Mouse (Mus musculus): ENCODE results near the gene Apon. TPM values are rescaled to one million over a fixed set of nuclear protein-coding genes. Genes with fewer than 3 reads are reported as not detected.
"Not testable (repeated sequence)": the region's sequence is repeated elsewhere in the genome, so short reads cannot be mapped to it uniquely, and the experiment has no call there.

Apon gene
- polyA plus RNA-seq, 1 experiment from 2014 or later = 0.66 TPM

- Histone ChIP-seq H3K9ac (replicated peaks; ENCODE audit: low read length) (peak within 1 kb of the TSS; percentile 76), H3K4me2 (replicated peaks; ENCODE audit: low read depth, low read length) (peak within 1 kb of the TSS; percentile 69), H3K27me3 (ENCODE audit: insufficient read depth, low read length) (no peaks in the 10 kb centered on the region), H3K27ac (ENCODE audit: low read length) (peak within 1 kb of the TSS; percentile 61), H3K36me3 (ENCODE audit: insufficient read depth, low read length) (no peaks in the 10 kb centered on the region), H3K4me3 (ENCODE audit: low read length) (peak within 1 kb of the TSS; percentile 83), H3K9me3 (ENCODE audit: low read length) (no peaks in the 10 kb centered on the region), H3K4me1 (ENCODE audit: insufficient read depth, low read length) (no peaks in the 10 kb centered on the region)
- WGBS = under 1% methylated on average over 43 of the region's 43 CpGs
- peak; percentile 99 for ATAC-seq (ENCODE audit: low FRiP score, low TSS enrichment)
Observed at GRCm38 (mm10) chr10:128270287-128270841, 16.5 kb downstream of the Apon start, which contains the start of gene Stat2. Stat2 (plus strand) TSS chr10:128270559.

GRCm38 (mm10) chr10:128270866-128271265, 17.0 kb downstream of the Apon start:
- peak overlapping the region; percentile 61 for H3K27ac ChIP-seq (ENCODE audit: low read length)
- no peak for ATAC-seq (ENCODE audit: low FRiP score, low TSS enrichment)
- WGBS = 43% methylated on average over 7 of the region's 7 CpGs

DNA sequence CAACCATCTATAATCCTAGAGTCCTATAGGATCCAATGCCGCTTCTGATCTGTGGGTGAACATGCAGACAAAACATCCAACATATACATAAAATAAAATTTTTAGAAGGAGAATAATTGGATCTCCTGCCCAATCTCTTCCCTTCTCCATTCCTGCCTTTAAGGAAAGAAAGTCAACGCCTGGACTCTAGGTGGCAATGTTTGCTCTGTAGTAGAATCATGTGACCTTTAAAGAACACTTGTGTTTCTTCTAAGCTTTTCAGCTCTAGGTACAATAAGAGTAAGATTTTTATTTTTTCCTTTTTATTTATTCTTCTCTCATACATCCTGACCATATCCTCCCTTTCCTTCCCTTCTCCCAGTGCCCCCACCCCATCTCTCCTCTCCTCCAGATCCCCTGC, 18.0 kb downstream of the Apon start:
- Histone ChIP-seq H3K9me3 (ENCODE audit: low read length) (no peaks in the 10 kb centered on the region), H3K4me2 (replicated peaks; ENCODE audit: low read depth, low read length) (no peak overlapping the region), H3K27ac (ENCODE audit: low read length) (no peak overlapping the region), H3K36me3 (ENCODE audit: insufficient read depth, low read length) (0 out of 2 replicates have a peak, but pooled peaks cover 5% of the 10 kb centered on the region), H3K4me3 (ENCODE audit: low read length) (no peak overlapping the region), H3K9ac (replicated peaks; ENCODE audit: low read length) (no peak overlapping the region), H3K4me1 (ENCODE audit: insufficient read depth, low read length) (no peaks in the 10 kb centered on the region), H3K27me3 (ENCODE audit: insufficient read depth, low read length) (no peaks in the 10 kb centered on the region)
- no peak for ATAC-seq (ENCODE audit: low FRiP score, low TSS enrichment)
- WGBS = 67% methylated on average over 2 of the region's 2 CpGs

More at GRCm38 (mm10) chr10:128270866-128271265, 17.0 kb downstream of the Apon start:
- Histone ChIP-seq H3K27me3 (ENCODE audit: insufficient read depth, low read length) (no peaks in the 10 kb centered on the region), H3K36me3 (ENCODE audit: insufficient read depth, low read length) (no peaks in the 10 kb centered on the region), H3K9ac (replicated peaks; ENCODE audit: low read length) (peak overlapping the region; percentile 76), H3K4me3 (ENCODE audit: low read length) (peak overlapping the region; percentile 83), H3K9me3 (ENCODE audit: low read length) (no peaks in the 10 kb centered on the region), H3K4me2 (replicated peaks; ENCODE audit: low read depth, low read length) (peak overlapping the region; percentile 69), H3K4me1 (ENCODE audit: insufficient read depth, low read length) (no peaks in the 10 kb centered on the region)

DNA sequence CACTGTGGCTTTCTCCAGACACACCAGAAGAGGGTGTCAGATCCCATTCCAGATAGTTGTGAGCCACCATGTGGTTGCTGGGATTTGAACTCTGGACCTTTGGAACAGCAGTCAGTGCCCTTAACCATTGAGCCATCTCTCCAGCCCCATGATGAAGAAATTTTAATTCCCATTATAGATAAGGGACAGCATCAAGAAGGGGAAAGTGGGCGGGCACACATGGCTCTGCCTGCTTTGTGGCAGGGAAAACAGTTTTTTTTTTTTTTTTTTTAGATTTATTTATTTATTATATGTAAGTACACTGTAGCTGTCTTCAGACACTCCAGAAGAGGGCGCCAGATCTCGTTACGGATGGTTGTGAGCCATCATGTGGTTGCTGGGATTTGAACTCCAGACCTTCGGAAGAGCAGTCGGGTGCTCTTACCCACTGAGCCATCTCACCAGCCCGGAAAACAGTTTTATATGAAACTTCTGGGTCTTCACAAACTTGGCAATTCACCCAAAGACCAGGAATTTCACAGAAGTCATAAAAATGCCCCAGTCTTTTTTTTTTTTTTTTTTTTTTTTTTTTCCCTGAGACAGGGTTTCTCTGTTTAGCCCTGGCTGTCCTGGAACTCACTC, 19.0 kb downstream of the Apon start:
- H3K36me3 ChIP-seq (ENCODE audit: insufficient read depth, low read length) = peaks cover 12% of the 10 kb centered on the region; the same call in 1 of the 2 replicates
- H3K4me1 ChIP-seq (ENCODE audit: insufficient read depth, low read length); H3K27ac ChIP-seq (ENCODE audit: low read length); H3K9ac ChIP-seq (replicated peaks; ENCODE audit: low read length); H3K9me3 ChIP-seq (ENCODE audit: low read length); H3K4me2 ChIP-seq (replicated peaks; ENCODE audit: low read depth, low read length); ATAC-seq (ENCODE audit: low FRiP score, low TSS enrichment); H3K4me3 ChIP-seq (ENCODE audit: low read length); H3K27me3 ChIP-seq (ENCODE audit: insufficient read depth, low read length): not testable (repeated sequence)
- WGBS = 88% methylated on average over 4 of the region's 7 CpGs

- 92% methylated on average over 1 of the region's 1 CpGs for WGBS
- not testable (repeated sequence) for H3K9me3 ChIP-seq (ENCODE audit: low read length)
Observed at GRCm38 (mm10) chr10:128275374-128275773, 21.5 kb downstream of the Apon start.

DNA sequence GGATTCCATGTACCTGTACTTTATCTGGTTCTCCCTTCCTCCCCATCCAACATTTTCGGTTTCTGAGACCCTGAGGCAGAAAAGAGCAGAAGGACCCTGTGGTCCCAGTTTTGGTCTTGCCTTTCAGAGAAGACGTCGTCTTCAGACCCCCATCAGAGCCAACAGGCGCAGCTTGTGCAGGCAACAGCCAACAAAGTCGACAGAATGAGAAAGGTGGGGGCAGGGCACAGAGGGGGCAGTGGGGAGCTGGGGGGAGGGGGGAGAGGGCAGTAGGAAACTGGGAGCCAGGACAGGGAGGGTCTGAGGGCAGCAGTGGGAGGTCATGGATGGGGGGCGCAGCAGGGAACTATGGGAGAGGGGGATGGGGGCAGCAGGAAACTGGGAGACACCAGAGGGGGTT, 24.3 kb downstream of the Apon start:
- no peaks in the 10 kb centered on the region for H3K27me3 ChIP-seq (ENCODE audit: insufficient read depth, low read length)
- peaks cover 25% of the 10 kb centered on the region for H3K36me3 ChIP-seq (ENCODE audit: insufficient read depth, low read length)
- ATAC-seq (ENCODE audit: low FRiP score, low TSS enrichment) = no peak
- no peaks in the 10 kb centered on the region for H3K9me3 ChIP-seq (ENCODE audit: low read length)
- 58% methylated on average over 5 of the region's 6 CpGs for WGBS
- no peaks in the 10 kb centered on the region for H3K4me1 ChIP-seq (ENCODE audit: insufficient read depth, low read length)
- H3K9ac ChIP-seq (replicated peaks; ENCODE audit: low read length) = no peak overlapping the region
- no peak overlapping the region for H3K4me3 ChIP-seq (ENCODE audit: low read length)
- H3K27ac ChIP-seq (ENCODE audit: low read length) = no peak overlapping the region
- H3K4me2 ChIP-seq (replicated peaks; ENCODE audit: low read depth, low read length) = no peak overlapping the region

More at GRCm38 (mm10) chr10:128275374-128275773, 21.5 kb downstream of the Apon start:
- not testable (repeated sequence) for H3K4me1 ChIP-seq (ENCODE audit: insufficient read depth, low read length); H3K27me3 ChIP-seq (ENCODE audit: insufficient read depth, low read length); H3K27ac ChIP-seq (ENCODE audit: low read length); H3K9ac ChIP-seq (replicated peaks; ENCODE audit: low read length); H3K4me2 ChIP-seq (replicated peaks; ENCODE audit: low read depth, low read length); H3K4me3 ChIP-seq (ENCODE audit: low read length); ATAC-seq (ENCODE audit: low FRiP score, low TSS enrichment)
- peaks cover 22% of the 10 kb centered on the region for H3K36me3 ChIP-seq (ENCODE audit: insufficient read depth, low read length)

- 83% methylated on average over 6 of the region's 6 CpGs for WGBS
Observed at GRCm38 (mm10) chr10:128280943-128281342, 27.0 kb downstream of the Apon start.

GRCm38 (mm10) chr10:128281682-128282081, 27.8 kb downstream of the Apon start:
- Histone ChIP-seq H3K4me1 (ENCODE audit: insufficient read depth, low read length) (no peaks in the 10 kb centered on the region), H3K27me3 (ENCODE audit: insufficient read depth, low read length) (no peaks in the 10 kb centered on the region), H3K36me3 (ENCODE audit: insufficient read depth, low read length) (peaks cover 37% of the 10 kb centered on the region), H3K4me2 (replicated peaks; ENCODE audit: low read depth, low read length) (no peak overlapping the region), H3K27ac (ENCODE audit: low read length) (no peak overlapping the region), H3K9me3 (ENCODE audit: low read length) (no peaks in the 10 kb centered on the region), H3K9ac (replicated peaks; ENCODE audit: low read length) (no peak overlapping the region), H3K4me3 (ENCODE audit: low read length) (no peak overlapping the region)
- WGBS = 92% methylated on average over 14 of the region's 14 CpGs
- no peak for ATAC-seq (ENCODE audit: low FRiP score, low TSS enrichment)

More at GRCm38 (mm10) chr10:128280943-128281342, 27.0 kb downstream of the Apon start:
- H3K27me3 ChIP-seq (ENCODE audit: insufficient read depth, low read length) = no peaks in the 10 kb centered on the region
- no peaks in the 10 kb centered on the region for H3K4me1 ChIP-seq (ENCODE audit: insufficient read depth, low read length)
- no peak for ATAC-seq (ENCODE audit: low FRiP score, low TSS enrichment)
- H3K4me3 ChIP-seq (ENCODE audit: low read length) = no peak overlapping the region
- H3K9ac ChIP-seq (replicated peaks; ENCODE audit: low read length) = no peak overlapping the region
- no peak overlapping the region for H3K4me2 ChIP-seq (replicated peaks; ENCODE audit: low read depth, low read length)
- H3K36me3 ChIP-seq (ENCODE audit: insufficient read depth, low read length) = peaks cover 38% of the 10 kb centered on the region
- H3K9me3 ChIP-seq (ENCODE audit: low read length) = no peaks in the 10 kb centered on the region
- no peak overlapping the region for H3K27ac ChIP-seq (ENCODE audit: low read length)

DNA sequence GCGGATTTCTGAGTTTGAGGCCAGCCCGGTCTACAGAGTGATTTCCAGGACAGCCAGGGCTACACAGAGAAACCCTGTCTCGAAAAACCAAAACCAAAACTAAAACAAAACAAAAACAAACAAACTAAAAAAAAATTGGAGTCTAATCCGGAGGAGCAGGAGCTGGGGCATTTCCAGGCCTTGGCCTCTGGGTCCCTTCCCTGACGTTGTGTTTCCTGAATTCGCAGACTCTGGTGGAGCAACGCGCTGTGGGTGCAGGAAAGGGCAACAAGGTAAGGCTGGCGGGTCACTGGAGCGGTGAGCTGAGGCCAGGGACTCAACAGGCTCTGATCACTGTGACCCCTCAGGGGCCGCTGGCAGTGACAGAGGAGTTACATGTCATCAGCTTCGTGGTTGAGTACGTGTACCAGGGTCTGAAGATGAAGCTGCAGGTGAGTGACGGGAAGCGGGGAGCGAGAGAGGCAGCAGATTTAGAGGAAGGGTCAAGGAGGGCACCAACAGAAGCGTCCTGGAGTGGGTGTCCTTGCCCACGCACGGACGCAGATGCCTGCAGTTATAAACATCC, 29.1 kb downstream of the Apon start:
- no peak overlapping the region for H3K4me3 ChIP-seq (ENCODE audit: low read length)
- no peaks in the 10 kb centered on the region for H3K27me3 ChIP-seq (ENCODE audit: insufficient read depth, low read length)
- no peak for ATAC-seq (ENCODE audit: low FRiP score, low TSS enrichment)
- H3K9me3 ChIP-seq (ENCODE audit: low read length) = no peaks in the 10 kb centered on the region
- peaks cover 29% of the 10 kb centered on the region for H3K36me3 ChIP-seq (ENCODE audit: insufficient read depth, low read length)
- H3K4me2 ChIP-seq (replicated peaks; ENCODE audit: low read depth, low read length) = no peak overlapping the region
- H3K27ac ChIP-seq (ENCODE audit: low read length) = no peak overlapping the region
- H3K4me1 ChIP-seq (ENCODE audit: insufficient read depth, low read length) = no peaks in the 10 kb centered on the region
- no peak overlapping the region for H3K9ac ChIP-seq (replicated peaks; ENCODE audit: low read length)
- 69% methylated on average over 20 of the region's 20 CpGs for WGBS
